Mouse (Mus musculus): Measurements from ENCODE around the gene Fam221b. TPM values are rescaled to one million over a fixed set of nuclear protein-coding genes. Genes with fewer than 3 reads are reported as not detected.

Fam221b gene
- 1.6 TPM for polyA plus RNA-seq (2015; fragmentation: Illumina TruSeq; extraction: RNeasy Lipid Tissue Mini Kit (QIAGEN cat#74804); ENCODE audit: low read depth, low replicate concordance)

GRCm38 (mm10) chr4:43668782-43669427, at the start of gene Fam221b, which contains the start of gene Tmem8b:
Gene Fam221b, minus strand, starts transcription at chr4:43669145.
Gene Tmem8b, plus strand, starts transcription at chr4:43668971.

GRCm38 (mm10) chr4:43709869-43710268, 40.9 kb upstream of the Fam221b start, which contains the start of gene Olfr71:
Gene Olfr71, minus strand, starts transcription at chr4:43710255.

GRCm38 (mm10) chr4:43700707-43701106, 31.8 kb upstream of the Fam221b start, which contains the start of gene Olfr70:
Gene Olfr70, minus strand, starts transcription at chr4:43700807.

GRCm38 (mm10) chr4:43656339-43657109, 12.4 kb downstream of the Fam221b start, which contains the start of gene Hint2:
Gene Hint2, minus strand, starts transcription at chr4:43656466.

GRCm38 (mm10) chr4:43653161-43654015, 15.6 kb downstream of the Fam221b start, which contains the start of gene Spag8:
Gene Spag8, minus strand, starts transcription at chr4:43653594.

GRCm38 (mm10) chr4:43631046-43631955, 37.6 kb downstream of the Fam221b start, which contains the start of gene Npr2:
Gene Npr2, plus strand, starts transcription at chr4:43631935.

Other genes starting within 250 kb of the Fam221b start
- 3.6 TPM for gene Fam166b, start 240.0 kb downstream of the Fam221b start, polyA plus RNA-seq (2015; fragmentation: Illumina TruSeq; extraction: RNeasy Lipid Tissue Mini Kit (QIAGEN cat#74804); ENCODE audit: low read depth, low replicate concordance)
- 60.5 TPM for gene Tesk1, start 227.2 kb downstream of the Fam221b start, polyA plus RNA-seq (2015; fragmentation: Illumina TruSeq; extraction: RNeasy Lipid Tissue Mini Kit (QIAGEN cat#74804); ENCODE audit: low read depth, low replicate concordance)
- gene Cd72, start 214.5 kb downstream of the Fam221b start, polyA plus RNA-seq (2015; fragmentation: Illumina TruSeq; extraction: RNeasy Lipid Tissue Mini Kit (QIAGEN cat#74804); ENCODE audit: low read depth, low replicate concordance) = 2.9 TPM
- gene Sit1, start 185.4 kb downstream of the Fam221b start, polyA plus RNA-seq (2015; fragmentation: Illumina TruSeq; extraction: RNeasy Lipid Tissue Mini Kit (QIAGEN cat#74804); ENCODE audit: low read depth, low replicate concordance) = not detected
- gene Ccdc107, start 176.2 kb downstream of the Fam221b start, polyA plus RNA-seq (2015; fragmentation: Illumina TruSeq; extraction: RNeasy Lipid Tissue Mini Kit (QIAGEN cat#74804); ENCODE audit: low read depth, low replicate concordance) = 58.5 TPM
- 1.8 TPM for gene Arhgef39, start 169.4 kb downstream of the Fam221b start, polyA plus RNA-seq (2015; fragmentation: Illumina TruSeq; extraction: RNeasy Lipid Tissue Mini Kit (QIAGEN cat#74804); ENCODE audit: low read depth, low replicate concordance)
- gene Car9, start 162.2 kb downstream of the Fam221b start, polyA plus RNA-seq (2015; fragmentation: Illumina TruSeq; extraction: RNeasy Lipid Tissue Mini Kit (QIAGEN cat#74804); ENCODE audit: low read depth, low replicate concordance) = 1.2 TPM
- gene Tpm2, start 145.4 kb downstream of the Fam221b start, polyA plus RNA-seq (2015; fragmentation: Illumina TruSeq; extraction: RNeasy Lipid Tissue Mini Kit (QIAGEN cat#74804); ENCODE audit: low read depth, low replicate concordance) = 16.8 TPM
- gene Creb3, start 106.8 kb downstream of the Fam221b start, polyA plus RNA-seq (2015; fragmentation: Illumina TruSeq; extraction: RNeasy Lipid Tissue Mini Kit (QIAGEN cat#74804); ENCODE audit: low read depth, low replicate concordance) = 65.5 TPM
- 40.4 TPM for gene Tln1, start 106.5 kb downstream of the Fam221b start, polyA plus RNA-seq (2015; fragmentation: Illumina TruSeq; extraction: RNeasy Lipid Tissue Mini Kit (QIAGEN cat#74804); ENCODE audit: low read depth, low replicate concordance)
- 28.2 TPM for gene Rgp1, start 90.4 kb downstream of the Fam221b start, polyA plus RNA-seq (2015; fragmentation: Illumina TruSeq; extraction: RNeasy Lipid Tissue Mini Kit (QIAGEN cat#74804); ENCODE audit: low read depth, low replicate concordance)
- gene Gba2, start 90.3 kb downstream of the Fam221b start, polyA plus RNA-seq (2015; fragmentation: Illumina TruSeq; extraction: RNeasy Lipid Tissue Mini Kit (QIAGEN cat#74804); ENCODE audit: low read depth, low replicate concordance) = 61.8 TPM
- not detected for gene Msmp, start 84.7 kb downstream of the Fam221b start, polyA plus RNA-seq (2015; fragmentation: Illumina TruSeq; extraction: RNeasy Lipid Tissue Mini Kit (QIAGEN cat#74804); ENCODE audit: low read depth, low replicate concordance)
- gene Npr2, start 37.2 kb downstream of the Fam221b start, polyA plus RNA-seq (2015; fragmentation: Illumina TruSeq; extraction: RNeasy Lipid Tissue Mini Kit (QIAGEN cat#74804); ENCODE audit: low read depth, low replicate concordance) = 48.5 TPM
- gene Spag8, start 15.6 kb downstream of the Fam221b start, polyA plus RNA-seq (2015; fragmentation: Illumina TruSeq; extraction: RNeasy Lipid Tissue Mini Kit (QIAGEN cat#74804); ENCODE audit: low read depth, low replicate concordance) = 1.5 TPM
- 69.8 TPM for gene Hint2, start 12.7 kb downstream of the Fam221b start, polyA plus RNA-seq (2015; fragmentation: Illumina TruSeq; extraction: RNeasy Lipid Tissue Mini Kit (QIAGEN cat#74804); ENCODE audit: low read depth, low replicate concordance)
- 40.7 TPM for gene Tmem8b, start 174 bp downstream of the Fam221b start, polyA plus RNA-seq (2015; fragmentation: Illumina TruSeq; extraction: RNeasy Lipid Tissue Mini Kit (QIAGEN cat#74804); ENCODE audit: low read depth, low replicate concordance)
- gene Olfr70, start 31.7 kb upstream of the Fam221b start, polyA plus RNA-seq (2015; fragmentation: Illumina TruSeq; extraction: RNeasy Lipid Tissue Mini Kit (QIAGEN cat#74804); ENCODE audit: low read depth, low replicate concordance) = not detected
- gene Olfr71, start 41.1 kb upstream of the Fam221b start, polyA plus RNA-seq (2015; fragmentation: Illumina TruSeq; extraction: RNeasy Lipid Tissue Mini Kit (QIAGEN cat#74804); ENCODE audit: low read depth, low replicate concordance) = not detected
- 2.0 TPM for gene Hrct1, start 58.0 kb upstream of the Fam221b start, polyA plus RNA-seq (2015; fragmentation: Illumina TruSeq; extraction: RNeasy Lipid Tissue Mini Kit (QIAGEN cat#74804); ENCODE audit: low read depth, low replicate concordance)
- gene Spaar, start 60.9 kb upstream of the Fam221b start, polyA plus RNA-seq (2015; fragmentation: Illumina TruSeq; extraction: RNeasy Lipid Tissue Mini Kit (QIAGEN cat#74804); ENCODE audit: low read depth, low replicate concordance) = 1.3 TPM
- gene Olfr159, start 101.9 kb upstream of the Fam221b start, polyA plus RNA-seq (2015; fragmentation: Illumina TruSeq; extraction: RNeasy Lipid Tissue Mini Kit (QIAGEN cat#74804); ENCODE audit: low read depth, low replicate concordance) = not detected
- gene Olfr156, start 154.8 kb upstream of the Fam221b start, polyA plus RNA-seq (2015; fragmentation: Illumina TruSeq; extraction: RNeasy Lipid Tissue Mini Kit (QIAGEN cat#74804); ENCODE audit: low read depth, low replicate concordance) = not detected
- gene Olfr157, start 171.1 kb upstream of the Fam221b start, polyA plus RNA-seq (2015; fragmentation: Illumina TruSeq; extraction: RNeasy Lipid Tissue Mini Kit (QIAGEN cat#74804); ENCODE audit: low read depth, low replicate concordance) = not detected
- not detected for gene Olfr155, start 182.4 kb upstream of the Fam221b start, polyA plus RNA-seq (2015; fragmentation: Illumina TruSeq; extraction: RNeasy Lipid Tissue Mini Kit (QIAGEN cat#74804); ENCODE audit: low read depth, low replicate concordance)
- 5.6 TPM for gene Reck, start 206.4 kb upstream of the Fam221b start, polyA plus RNA-seq (2015; fragmentation: Illumina TruSeq; extraction: RNeasy Lipid Tissue Mini Kit (QIAGEN cat#74804); ENCODE audit: low read depth, low replicate concordance)

Data from brain, adult 10 weeks (tissue).